Mouse (Mus musculus): Measurements from ENCODE around the gene Acbd3. TPM values are rescaled to one million over a fixed set of nuclear protein-coding genes. Genes with fewer than 3 reads are reported as not detected.

The Acbd3 gene
- total and polyA plus RNA-seq, 3 experiments, result 14.5 to 23.5 (median 22.4) TPM

GRCm38 (mm10) chr1:180771306-180771705 is 45.5 kb downstream of the Acbd3 start:
- Histone ChIP-seq H3K27me3 (replicated peaks) (peaks cover 4% of the 10 kb centered on the region), H3K36me3 (replicated peaks in 1 of 2; ENCODE audit: control insufficient read depth in 1 of 2, insufficient read depth in 1 of 2, low read length in 1 of 2) (no peaks in the 10 kb centered on the region), H3K4me2 (ENCODE audit: insufficient read depth, low read depth, poor library complexity, severe bottlenecking) (no peak overlapping the region), H3K4me1 (ENCODE audit: control insufficient read depth in 1 of 2, insufficient read depth in 2 of 2) (peaks cover 17 to 22% of the 10 kb centered on the region in 2 experiments), H3K4me3 (replicated peaks in 1 of 3; ENCODE audit: low read depth in 2 of 3, low read length in 2 of 3, poor library complexity in 1 of 3) (no peak overlapping the region), H3K27ac (ENCODE audit: insufficient read depth, low read depth) (no peak overlapping the region), H3K9me3 (replicated peaks; ENCODE audit: low read length) (peaks cover 17% of the 10 kb centered on the region), H3K79me2 (replicated peaks; ENCODE audit: control insufficient read depth, extremely low read depth, insufficient read depth, poor library complexity, severe bottlenecking) (no peaks in the 10 kb centered on the region), H3K9ac (ENCODE audit: insufficient read depth, low read depth) (no peak overlapping the region)
- no peak for DNase-seq (ENCODE audit: extremely low read depth)
- no peak for TF ChIP-seq E2F4 (IDR thresholded peaks at IDR 0.05; ENCODE audit: insufficient replicate concordance, low read depth, low read length)
- no peak for TF ChIP-seq SMC3 (IDR thresholded peaks at IDR 0.05; ENCODE audit: low read depth, low read length)
- no peak for TF ChIP-seq USF2 (conservative IDR thresholded peaks at IDR 0.05; ENCODE audit: low read depth, low read length)
- no peak for TF ChIP-seq PAX5 (IDR thresholded peaks at IDR 0.05; ENCODE audit: low read length)
- TF ChIP-seq USF1 (IDR thresholded peaks at IDR 0.05; ENCODE audit: low read depth, low read length), result no peak
- TF ChIP-seq BHLHE40 (IDR thresholded peaks at IDR 0.05; ENCODE audit: low read depth, low read length), result no peak
- TF ChIP-seq CTCF (conservative IDR thresholded peaks at IDR 0.05 in 1 of 2, IDR thresholded peaks at IDR 0.05 in 1 of 2; ENCODE audit: low read depth in 2 of 2, low read length in 2 of 2), result no peak
- no peak for TF ChIP-seq IRF4 (IDR thresholded peaks at IDR 0.05; ENCODE audit: low read depth, low read length)
- no peak for TF ChIP-seq MXI1 (IDR thresholded peaks at IDR 0.05; ENCODE audit: low read depth, low read length)
- TF ChIP-seq POLR2A (IDR thresholded peaks at IDR 0.05; ENCODE audit: low read depth, low read length), result no peak
- no peak for TF ChIP-seq JUN (IDR thresholded peaks at IDR 0.05; ENCODE audit: insufficient read depth, low read depth, low read length)
- no peak for TF ChIP-seq EP300 (IDR thresholded peaks at IDR 0.05; ENCODE audit: low read length)
- no peak for TF ChIP-seq HCFC1 (IDR thresholded peaks at IDR 0.05; ENCODE audit: low read depth, low read length)
- no peak for TF ChIP-seq ELF1 (IDR thresholded peaks at IDR 0.05; ENCODE audit: low read depth, low read length)
- in situ Hi-C loops (cut with MboI; ENCODE audit: low pct_ligation_motif_present, low pct_unique_long_range_greater_than_20kb, low sequenced_read_pairs) (loop anchor here (25.0 kb wide), 1 partner anchor 509 kb away; the partner anchor contains the start of gene Psen2), dilution Hi-C loops (cut with MboI; ENCODE audit: extremely low pct_ligation_motif_present, extremely low pct_unique_long_range_greater_than_20kb, low sequenced_read_pairs) (no loop called here)

- H3K27ac ChIP-seq (ENCODE audit: insufficient read depth, low read depth), result no peak overlapping the region
- no peak overlapping the region for H3K4me2 ChIP-seq (ENCODE audit: insufficient read depth, low read depth, poor library complexity, severe bottlenecking)
- H3K79me2 ChIP-seq (replicated peaks; ENCODE audit: control insufficient read depth, extremely low read depth, insufficient read depth, poor library complexity, severe bottlenecking), result no peaks in the 10 kb centered on the region
- H3K36me3 ChIP-seq (replicated peaks in 1 of 2; ENCODE audit: control insufficient read depth in 1 of 2, insufficient read depth in 1 of 2, low read length in 1 of 2), result no peaks in the 10 kb centered on the region
- H3K9ac ChIP-seq (ENCODE audit: insufficient read depth, low read depth), result no peak overlapping the region
- DNase-seq (ENCODE audit: extremely low read depth), result no peak
- peaks cover 14 to 20% of the 10 kb centered on the region in 2 experiments for H3K4me1 ChIP-seq (ENCODE audit: control insufficient read depth in 1 of 2, insufficient read depth in 2 of 2)
- in situ Hi-C loops (cut with MboI; ENCODE audit: low pct_ligation_motif_present, low pct_unique_long_range_greater_than_20kb, low sequenced_read_pairs) (loop anchor here (25.0 kb wide), 1 partner anchor 509 kb away; the partner anchor contains the start of gene Psen2), dilution Hi-C loops (cut with MboI; ENCODE audit: extremely low pct_ligation_motif_present, extremely low pct_unique_long_range_greater_than_20kb, low sequenced_read_pairs) (no loop called here)
- TF ChIP-seq MEF2A (IDR thresholded peaks at IDR 0.05; ENCODE audit: borderline replicate concordance, low read depth, low read length) (no peak), SMC3 (IDR thresholded peaks at IDR 0.05; ENCODE audit: low read depth, low read length) (no peak), NELFE (IDR thresholded peaks at IDR 0.05; ENCODE audit: low read depth, low read length) (no peak), ZNF384 (IDR thresholded peaks at IDR 0.05; ENCODE audit: low read depth, low read length) (no peak), PAX5 (IDR thresholded peaks at IDR 0.05; ENCODE audit: low read length) (no peak), ZMIZ1 (IDR thresholded peaks at IDR 0.05; ENCODE audit: low read depth, low read length) (no peak), TCF12 (IDR thresholded peaks at IDR 0.05; ENCODE audit: low read depth, low read length) (no peak), MAZ (IDR thresholded peaks at IDR 0.05; ENCODE audit: low read depth, low read length) (no peak), ZC3H11A (IDR thresholded peaks at IDR 0.05; ENCODE audit: low read depth, low read length) (no peak)
- H3K4me3 ChIP-seq (replicated peaks in 1 of 3; ENCODE audit: low read depth in 2 of 3, low read length in 2 of 3, poor library complexity in 1 of 3), result no peak overlapping the region
- peaks cover 17% of the 10 kb centered on the region for H3K9me3 ChIP-seq (replicated peaks; ENCODE audit: low read length)
- peaks cover 4% of the 10 kb centered on the region for H3K27me3 ChIP-seq (replicated peaks)
Observed at GRCm38 (mm10) chr1:180771722-180772121, 45.9 kb downstream of the Acbd3 start.
